Mouse (Mus musculus) kidney, adult 8-10 months (tissue): ENCODE results near the gene Myo1d.
A peak's percentile ranks its signal among the peaks of the same experiment; 100 is the strongest.

Experiments used
- DNase-seq, 2 experiments: peaks; one replicate each; pipeline ENCODE4 v3.0.0; 2022

Myo1d gene

GRCm38 (mm10) chr11:80529149-80529548 is 250.7 kb downstream of the Myo1d start:
- DNase-seq = no peak

- no peak for DNase-seq
Measured at GRCm38 (mm10) chr11:80527697-80528096, 252.1 kb downstream of the Myo1d start.

GRCm38 (mm10) chr11:80524213-80524612 is 255.6 kb downstream of the Myo1d start:
- no peak for DNase-seq

- peak in 1 of 2 experiments; percentile 10 for DNase-seq
Measured at GRCm38 (mm10) chr11:80523410-80523809, 256.4 kb downstream of the Myo1d start.

- no peak for DNase-seq
Measured at GRCm38 (mm10) chr11:80522852-80523251, 257.0 kb downstream of the Myo1d start.

- no peak for DNase-seq
Measured at GRCm38 (mm10) chr11:80521148-80521547, 258.7 kb downstream of the Myo1d start.

- no peak for DNase-seq
Measured at GRCm38 (mm10) chr11:80518421-80519367, 261.1 kb downstream of the Myo1d start.

GRCm38 (mm10) chr11:80515895-80516294 is 263.9 kb downstream of the Myo1d start:
- DNase-seq = no peak

GRCm38 (mm10) chr11:80515346-80515745 is 264.5 kb downstream of the Myo1d start:
- DNase-seq = no peak

- DNase-seq = peak in 1 of 2 experiments; percentile 11
Measured at GRCm38 (mm10) chr11:80513796-80514195, 266.0 kb downstream of the Myo1d start.

GRCm38 (mm10) chr11:80512313-80513056 is 267.3 kb downstream of the Myo1d start:
- DNase-seq = no peak

- DNase-seq = no peak
Measured at GRCm38 (mm10) chr11:80510124-80510523, 269.7 kb downstream of the Myo1d start.

GRCm38 (mm10) chr11:80509176-80509506 is 270.7 kb downstream of the Myo1d start:
- DNase-seq = no peak

- DNase-seq = no peak
Measured at GRCm38 (mm10) chr11:80508361-80509175, 271.3 kb downstream of the Myo1d start.

GRCm38 (mm10) chr11:80507791-80508190 is 272.0 kb downstream of the Myo1d start:
- no peak for DNase-seq

- DNase-seq = no peak
Measured at GRCm38 (mm10) chr11:80506483-80506882, 273.3 kb downstream of the Myo1d start.

- no peak for DNase-seq
Measured at GRCm38 (mm10) chr11:80505581-80505980, 274.2 kb downstream of the Myo1d start.

- no peak for DNase-seq
Measured at GRCm38 (mm10) chr11:80504519-80505385, 275.1 kb downstream of the Myo1d start.

- no peak for DNase-seq
Measured at GRCm38 (mm10) chr11:80503726-80504452, 275.9 kb downstream of the Myo1d start.

GRCm38 (mm10) chr11:80503281-80503680 is 276.5 kb downstream of the Myo1d start:
- DNase-seq = no peak

GRCm38 (mm10) chr11:80499550-80499952 is 280.3 kb downstream of the Myo1d start:
- DNase-seq = no peak
